Mouse (Mus musculus) erythroblast, embryonic 14.5 days (primary cell): ENCODE measurements around the gene Vwa5b2.

Source experiments
- GATA1 ChIP-seq: IDR thresholded peaks from 2 replicates; pipeline ENCODE4 v1.6.1; 2012; ENCODE audit warnings: low read length, inconsistent platforms, mixed read lengths
- TAL1 ChIP-seq: IDR thresholded peaks from 3 replicates; pipeline ENCODE4 v1.6.1; 2012; ENCODE audit warnings: low read length, inconsistent platforms, mixed read lengths

DNA sequence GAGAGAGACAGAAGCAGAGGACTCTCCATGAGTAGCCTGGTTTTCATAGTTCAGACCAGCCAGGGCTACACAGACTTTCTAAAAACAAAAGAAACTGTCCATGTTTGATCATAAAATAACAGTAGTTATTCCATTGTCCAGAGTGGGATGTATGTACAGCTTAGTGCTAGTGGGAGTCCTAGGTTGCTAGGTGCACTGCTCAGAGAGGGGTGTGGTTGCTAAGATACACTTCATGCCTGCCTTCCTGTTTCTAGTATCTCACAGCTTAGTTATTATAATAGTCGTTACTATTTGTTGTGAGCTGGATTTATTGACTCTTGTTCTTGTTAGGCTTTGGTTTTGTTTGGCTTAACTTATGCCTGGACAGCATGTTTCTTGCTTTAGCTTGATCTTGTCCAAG is 24.2 kb upstream of the Vwa5b2 start:
- TF ChIP-seq GATA1 (no peak), TAL1 (no peak)
